8 mouse cellular contexts compared by ENCODE assay signal in genomic region chr10:14046171-14046651, GRCm38 (mm10).
DNase-seq lines count a peak whose midpoint lies in the region; ATAC-seq and TF ChIP-seq lines count a peak whose summit lies in the region.

No protein-coding gene starts in this region.

- no peak for TF ChIP-seq EP300 in heart, adult 2 months (IDR thresholded peaks at IDR 0.05; ENCODE audit: insufficient read depth, low read depth, low read length)
- TF ChIP-seq EP300 in liver, postnatal 0 days (IDR thresholded peaks at IDR 0.05; ENCODE audit: low read depth) = no peak
- TF ChIP-seq EP300 in heart, postnatal 0 days (IDR thresholded peaks at IDR 0.05; ENCODE audit: low read depth) = no peak

- intact Hi-C loops in heart, adult 2 months (cut with DNase I) = loop anchor here (5.0 kb wide), 2 partner anchors 41 to 91 kb away; no protein-coding TSS in a partner anchor
- intact Hi-C loops in left cerebral cortex, postnatal 14 days (cut with DNase I) = loop anchor here (5.0 kb wide), 1 partner anchor 79 kb away; the partner anchor contains the start of gene Hivep2

- WGBS in heart, adult 2 months = 20% methylated on average over 4 of the region's 4 CpGs
- 30% methylated on average over 4 of the region's 4 CpGs for WGBS in liver, postnatal 0 days (ENCODE audit: insufficient replicate concordance)
- WGBS in heart, postnatal 0 days = 14% methylated on average over 4 of the region's 4 CpGs

- H3K4me1 ChIP-seq in heart, adult 2 months (ENCODE audit: control insufficient read depth, insufficient read depth, low read length) = peaks cover 28% of the 10 kb centered on the region
- H3K4me1 ChIP-seq in liver, postnatal 0 days (ENCODE audit: insufficient read depth) = peaks cover 7% of the 10 kb centered on the region; the same call in 1 of the 2 replicates
- peaks cover 29% of the 10 kb centered on the region for H3K4me1 ChIP-seq in heart, postnatal 0 days (ENCODE audit: control insufficient read depth, insufficient read depth)

- no peak overlapping the region for H3K4me3 ChIP-seq in heart, adult 2 months
- H3K4me3 ChIP-seq in liver, postnatal 0 days (ENCODE audit: low read depth, low read length) = no peak overlapping the region
- H3K4me3 ChIP-seq in heart, postnatal 0 days (ENCODE audit: low read depth, low read length) = no peak overlapping the region

- H3K27me3 ChIP-seq in heart, adult 2 months (ENCODE audit: control insufficient read depth, insufficient read depth, low read length) = no peaks in the 10 kb centered on the region
- H3K27me3 ChIP-seq in liver, postnatal 0 days (ENCODE audit: insufficient read depth, low read length) = no peaks in the 10 kb centered on the region
- no peaks in the 10 kb centered on the region for H3K27me3 ChIP-seq in heart, postnatal 0 days (ENCODE audit: control insufficient read depth, insufficient read depth, low read length)

- no peak for TF ChIP-seq POLR2A in heart, adult 2 months (IDR thresholded peaks at IDR 0.05; ENCODE audit: insufficient read depth, low read depth, low read length)

- H3K79me2 ChIP-seq in heart, adult 2 months (replicated peaks; ENCODE audit: control insufficient read depth, insufficient read depth, low read length) = peaks cover 3% of the 10 kb centered on the region

- no peak for TF ChIP-seq CTCF in heart, adult 2 months (IDR thresholded peaks at IDR 0.05)
- no peak for TF ChIP-seq CTCF in liver, postnatal 0 days (IDR thresholded peaks at IDR 0.05; ENCODE audit: low read depth)
- no peak for TF ChIP-seq CTCF in heart, postnatal 0 days (IDR thresholded peaks at IDR 0.05; ENCODE audit: low read depth)

- peak overlapping the region; percentile 24 for H3K27ac ChIP-seq in heart, adult 2 months
- 0 out of 2 replicates have a peak overlapping the region, but pooled peaks have one; percentile 44 for H3K27ac ChIP-seq in liver, postnatal 0 days (ENCODE audit: low read depth)
- peak overlapping the region; percentile 47; the same call in 1 of the 2 replicates for H3K27ac ChIP-seq in heart, postnatal 0 days (ENCODE audit: low read depth)

- H3K36me3 ChIP-seq in heart, adult 2 months (ENCODE audit: control insufficient read depth, insufficient read depth, low read length) = no peaks in the 10 kb centered on the region
- H3K36me3 ChIP-seq in liver, postnatal 0 days (replicated peaks; ENCODE audit: insufficient read depth, low read length) = no peaks in the 10 kb centered on the region
- H3K36me3 ChIP-seq in heart, postnatal 0 days (replicated peaks; ENCODE audit: control insufficient read depth, insufficient read depth, low read length) = no peaks in the 10 kb centered on the region

- no peak overlapping the region for H3K4me2 ChIP-seq in liver, postnatal 0 days (ENCODE audit: low read depth, low read length)
- 0 out of 2 replicates have a peak overlapping the region, but pooled peaks have one; percentile 4 for H3K4me2 ChIP-seq in heart, postnatal 0 days (ENCODE audit: low read depth, low read length)

- peak in 1 of 2 experiments; percentile 27 for DNase-seq in heart, adult 2 months
- no peak for DNase-seq in heart, adult 18-20 months
- no peak for DNase-seq in liver, postnatal 0 days
- no peak for DNase-seq in liver
- no peak for DNase-seq in heart, postnatal 0 days (ENCODE audit: low spot score)
- DNase-seq in retina, embryonic 14.5 days (ENCODE audit: low spot score) = peak; percentile 34
- no peak for DNase-seq in urinary bladder, adult 2 months (ENCODE audit: low spot score)
- no peak for DNase-seq in left cerebral cortex, postnatal 14 days (ENCODE audit: low spot score in 2 of 2)

- H3K9ac ChIP-seq in heart, adult 2 months (ENCODE audit: low read depth, low read length) = 0 out of 2 replicates have a peak overlapping the region, but pooled peaks have one; percentile 17
- no peak overlapping the region for H3K9ac ChIP-seq in liver, postnatal 0 days (replicated peaks)
- no peak overlapping the region for H3K9ac ChIP-seq in heart, postnatal 0 days (replicated peaks; ENCODE audit: low read depth, low read length)

- ATAC-seq in liver, postnatal 0 days = no peak
- no peak for ATAC-seq in heart, postnatal 0 days (ENCODE audit: insufficient read depth, low read depth)

- H3K9me3 ChIP-seq in liver, postnatal 0 days (ENCODE audit: low read length) = no peaks in the 10 kb centered on the region
- H3K9me3 ChIP-seq in heart, postnatal 0 days (replicated peaks; ENCODE audit: control insufficient read depth, low read length) = no peaks in the 10 kb centered on the region
